Mouse (Mus musculus) liver, embryonic 15.5 days (tissue): ENCODE data around the gene Ackr3. TPM values are rescaled to one million over a fixed set of nuclear protein-coding genes. Genes with fewer than 3 reads are reported as not detected.
A peak's percentile ranks its signal among the peaks of the same experiment; 100 is the strongest.

Experiments
- ATAC-seq: fragments of 200-750 bp; cut with Nextera tagmentation; 2 replicates; pipeline ENCODE4 v1.8.0; 2017; ENCODE audit warnings: moderate number of reproducible peaks, mild to moderate bottlenecking, moderate library complexity; ENCODE audit not compliant: insufficient read depth
- H3K27ac ChIP-seq: fragments of 300-500 bp; sonication (generic); replicated peaks from 2 replicates; pipeline ENCODE4 v1.5.1; 2015; ENCODE audit warnings: mild to moderate bottlenecking, inconsistent platforms
- H3K27me3 ChIP-seq: fragments of 300-500 bp; sonication (generic); 2 replicates; pipeline ENCODE4 v1.6.1; 2015; ENCODE audit warnings: mild to moderate bottlenecking, inconsistent platforms
- H3K36me3 ChIP-seq: fragments of 300-500 bp; sonication (generic); replicated peaks from 2 replicates; pipeline ENCODE4 v1.6.1; 2015; ENCODE audit warnings: moderate library complexity, mild to moderate bottlenecking, inconsistent platforms
- H3K4me1 ChIP-seq: fragments of 300-500 bp; sonication (generic); replicated peaks from 2 replicates; pipeline ENCODE4 v1.6.1; 2015; ENCODE audit warnings: inconsistent platforms
- H3K4me2 ChIP-seq: fragments of 300-500 bp; sonication (generic); 2 replicates; pipeline ENCODE4 v1.6.1; 2015; ENCODE audit warnings: moderate library complexity, mild to moderate bottlenecking, inconsistent platforms
- H3K4me3 ChIP-seq: fragments of 300-500 bp; sonication (generic); replicated peaks from 2 replicates; pipeline ENCODE4 v1.5.1; 2015; ENCODE audit warnings: mild to moderate bottlenecking, inconsistent platforms
- H3K9ac ChIP-seq: fragments of 300-500 bp; sonication (generic); 2 replicates; pipeline ENCODE4 v1.6.1; 2015; ENCODE audit warnings: moderate library complexity, mild to moderate bottlenecking, inconsistent platforms
- H3K9me3 ChIP-seq: fragments of 300-500 bp; sonication (generic); replicated peaks from 2 replicates; pipeline ENCODE4 v1.6.1; 2016; ENCODE audit warnings: inconsistent platforms
- WGBS: fragments of 180-500 bp; shearing (Covaris S2); methylation state at CpG from one replicate; pipeline ENCODE4 v1.1.7; 2015; ENCODE audit warnings: mixed read lengths; ENCODE audit not compliant: insufficient replicate concordance; 5-methylcytosine and 5-hydroxymethylcytosine counted together
- polyA plus RNA-seq: library from polyadenylated mRNA; unstranded; fragments of >200 nt; fragmentation: Nextera tagmentation; extraction: Ambion mirVana; gene quantifications from 2 replicates; pipeline ENCODE4 v1.2.1, GENCODE M21; 2015

Ackr3 gene
- polyA plus RNA-seq, 1 experiment from 2014 or later, result 1.5 TPM

GRCm38 (mm10) chr1:90245533-90245932 is 41.8 kb downstream of the Ackr3 start:
- Histone ChIP-seq H3K27ac (peak overlapping the region; percentile 93), H3K36me3 (no peaks in the 10 kb centered on the region), H3K9ac (peak overlapping the region; percentile 52; the same call in 1 of the 2 replicates), H3K4me3 (no peak overlapping the region), H3K27me3 (0 out of 2 replicates have a peak, but pooled peaks cover 10% of the 10 kb centered on the region), H3K4me1 (peaks cover 97% of the 10 kb centered on the region), H3K4me2 (no peak overlapping the region), H3K9me3 (no peaks in the 10 kb centered on the region)
- 67% methylated on average over 7 of the region's 7 CpGs for WGBS
- no peak for ATAC-seq

GRCm38 (mm10) chr1:90246035-90246434 is 42.3 kb downstream of the Ackr3 start:
- Histone ChIP-seq H3K27me3 (0 out of 2 replicates have a peak, but pooled peaks cover 10% of the 10 kb centered on the region), H3K9me3 (no peaks in the 10 kb centered on the region), H3K4me1 (peaks cover 92% of the 10 kb centered on the region), H3K4me3 (no peak overlapping the region), H3K9ac (peak overlapping the region; percentile 52), H3K27ac (peak overlapping the region; percentile 93), H3K36me3 (no peaks in the 10 kb centered on the region), H3K4me2 (peak overlapping the region; percentile 58; the same call in 1 of the 2 replicates)
- no peak for ATAC-seq
- 62% methylated on average over 8 of the region's 8 CpGs for WGBS

GRCm38 (mm10) chr1:90246800-90247199 is 43.0 kb downstream of the Ackr3 start:
- H3K9me3 ChIP-seq, result no peaks in the 10 kb centered on the region
- peak overlapping the region; percentile 52 for H3K9ac ChIP-seq
- peaks cover 86% of the 10 kb centered on the region for H3K4me1 ChIP-seq
- ATAC-seq, result peak; percentile 77
- H3K27ac ChIP-seq, result peak overlapping the region; percentile 93
- 13% methylated on average over 1 of the region's 1 CpGs for WGBS
- H3K4me3 ChIP-seq, result no peak overlapping the region; the same call in 1 of the 2 replicates
- 0 out of 2 replicates have a peak, but pooled peaks cover 15% of the 10 kb centered on the region for H3K27me3 ChIP-seq
- no peaks in the 10 kb centered on the region for H3K36me3 ChIP-seq
- H3K4me2 ChIP-seq, result peak overlapping the region; percentile 58

- H3K4me3 ChIP-seq, result no peak overlapping the region; the same call in 1 of the 2 replicates
- ATAC-seq, result peak; percentile 25
- peak overlapping the region; percentile 43; the same call in 1 of the 2 replicates for H3K9ac ChIP-seq
- 59% methylated on average over 4 of the region's 4 CpGs for WGBS
- H3K27ac ChIP-seq, result peak overlapping the region; percentile 93
- H3K4me1 ChIP-seq, result peaks cover 82% of the 10 kb centered on the region
- H3K9me3 ChIP-seq, result no peaks in the 10 kb centered on the region
- no peaks in the 10 kb centered on the region for H3K36me3 ChIP-seq
- H3K27me3 ChIP-seq, result peaks cover 19% of the 10 kb centered on the region; the same call in 1 of the 2 replicates
- H3K4me2 ChIP-seq, result peak overlapping the region; percentile 58
Measured at GRCm38 (mm10) chr1:90247234-90247633, 43.5 kb downstream of the Ackr3 start.

GRCm38 (mm10) chr1:90247756-90248541 is 44.2 kb downstream of the Ackr3 start:
- H3K4me3 ChIP-seq, result peak overlapping the region; percentile 19
- peak overlapping the region; percentile 43; the same call in 1 of the 2 replicates for H3K9ac ChIP-seq
- peak overlapping the region; percentile 93 for H3K27ac ChIP-seq
- 46% methylated on average over 8 of the region's 8 CpGs for WGBS
- H3K9me3 ChIP-seq, result no peaks in the 10 kb centered on the region
- peak overlapping the region; percentile 58 for H3K4me2 ChIP-seq
- ATAC-seq, result peak; percentile 89
- H3K4me1 ChIP-seq, result peaks cover 78% of the 10 kb centered on the region
- H3K27me3 ChIP-seq, result peaks cover 26% of the 10 kb centered on the region; the same call in 1 of the 2 replicates
- H3K36me3 ChIP-seq, result no peaks in the 10 kb centered on the region

GRCm38 (mm10) chr1:90248966-90249735 is 45.4 kb downstream of the Ackr3 start:
- Histone ChIP-seq H3K4me2 (peak overlapping the region; percentile 58), H3K27ac (peak overlapping the region; percentile 93), H3K36me3 (no peaks in the 10 kb centered on the region), H3K27me3 (peaks cover 29% of the 10 kb centered on the region), H3K4me3 (no peak overlapping the region), H3K4me1 (peaks cover 66% of the 10 kb centered on the region), H3K9me3 (no peaks in the 10 kb centered on the region), H3K9ac (peak overlapping the region; percentile 28)
- no peak for ATAC-seq
- WGBS, result 62% methylated on average over 9 of the region's 9 CpGs

GRCm38 (mm10) chr1:90250419-90250818 is 46.6 kb downstream of the Ackr3 start:
- Histone ChIP-seq H3K4me2 (no peak overlapping the region), H3K27me3 (peaks cover 35% of the 10 kb centered on the region), H3K36me3 (no peaks in the 10 kb centered on the region), H3K4me1 (peaks cover 55% of the 10 kb centered on the region), H3K27ac (no peak overlapping the region), H3K4me3 (no peak overlapping the region), H3K9me3 (no peaks in the 10 kb centered on the region), H3K9ac (no peak overlapping the region)
- no peak for ATAC-seq
- WGBS, result 69% methylated on average over 6 of the region's 6 CpGs

- H3K9ac ChIP-seq, result no peak overlapping the region
- H3K27ac ChIP-seq, result no peak overlapping the region
- H3K36me3 ChIP-seq, result no peaks in the 10 kb centered on the region
- ATAC-seq, result no peak
- no peak overlapping the region for H3K4me2 ChIP-seq
- H3K27me3 ChIP-seq, result peaks cover 42% of the 10 kb centered on the region
- no peaks in the 10 kb centered on the region for H3K9me3 ChIP-seq
- H3K4me3 ChIP-seq, result no peak overlapping the region
- 75% methylated on average over 3 of the region's 3 CpGs for WGBS
- peaks cover 47% of the 10 kb centered on the region for H3K4me1 ChIP-seq
Measured at GRCm38 (mm10) chr1:90251156-90251555, 47.4 kb downstream of the Ackr3 start.

- Histone ChIP-seq H3K4me3 (no peak overlapping the region), H3K27ac (no peak overlapping the region), H3K27me3 (peaks cover 58% of the 10 kb centered on the region), H3K4me1 (peaks cover 28% of the 10 kb centered on the region), H3K9me3 (no peaks in the 10 kb centered on the region), H3K9ac (no peak overlapping the region), H3K4me2 (no peak overlapping the region), H3K36me3 (no peaks in the 10 kb centered on the region)
- no peak for ATAC-seq
- 73% methylated on average over 10 of the region's 10 CpGs for WGBS
Measured at GRCm38 (mm10) chr1:90253465-90253864, 49.7 kb downstream of the Ackr3 start.

GRCm38 (mm10) chr1:90258253-90258887 is 54.6 kb downstream of the Ackr3 start:
- no peak overlapping the region for H3K27ac ChIP-seq
- no peak overlapping the region for H3K4me3 ChIP-seq
- H3K4me2 ChIP-seq, result no peak overlapping the region
- no peak for ATAC-seq
- 65% methylated on average over 11 of the region's 11 CpGs for whole genome bisulfite sequencing
- H3K9me3 ChIP-seq, result no peaks in the 10 kb centered on the region
- peaks cover 64% of the 10 kb centered on the region for H3K27me3 ChIP-seq
- H3K4me1 ChIP-seq, result 0 out of 2 replicates have a peak, but pooled peaks cover 3% of the 10 kb centered on the region
- H3K36me3 ChIP-seq, result no peaks in the 10 kb centered on the region
- no peak overlapping the region for H3K9ac ChIP-seq
